Mouse (Mus musculus) heart, adult 2 months (tissue): Measurements from ENCODE around the gene Usp21. TPM values are rescaled to one million over a fixed set of nuclear protein-coding genes. Genes with fewer than 3 reads are reported as not detected.

Source experiments
- DNase-seq, 2 experiments: peaks; one replicate each; pipeline ENCODE4 v3.0.0; 2021
- H3K27ac ChIP-seq: fragments of 200-600 bp; 2 replicates; pipeline ENCODE4 v1.8.1; 2022
- H3K27me3 ChIP-seq: fragments of 200-500 bp; 2 replicates; pipeline ENCODE4 v1.6.1; 2012; ENCODE audit warnings: mild to moderate bottlenecking, low read length, inconsistent platforms, mixed read lengths; ENCODE audit not compliant: control insufficient read depth, insufficient read depth
- H3K36me3 ChIP-seq: fragments of 200-500 bp; 2 replicates; pipeline ENCODE4 v1.6.1; 2012; ENCODE audit warnings: low read length, inconsistent platforms; ENCODE audit not compliant: control insufficient read depth, insufficient read depth
- H3K4me1 ChIP-seq: fragments of 200-500 bp; 2 replicates; pipeline ENCODE4 v1.6.1; 2011; ENCODE audit warnings: low read length; ENCODE audit not compliant: control insufficient read depth, insufficient read depth
- H3K4me3 ChIP-seq: fragments of 200-600 bp; 2 replicates; pipeline ENCODE4 v1.8.1; 2022
- H3K79me2 ChIP-seq: fragments of 200-500 bp; replicated peaks from 2 replicates; pipeline ENCODE4 v1.6.1; 2012; ENCODE audit warnings: mild to moderate bottlenecking, inconsistent platforms, low read length, moderate library complexity, mixed read lengths; ENCODE audit not compliant: control insufficient read depth, insufficient read depth
- H3K9ac ChIP-seq: fragments of 200-500 bp; 2 replicates; pipeline ENCODE4 v1.6.1; 2012; ENCODE audit warnings: low read depth, mild to moderate bottlenecking, control low read depth, inconsistent platforms, low read length, mixed read lengths
- CTCF ChIP-seq: fragments of 200-600 bp; IDR thresholded peaks from 2 replicates; pipeline ENCODE4 v1.8.1; 2022; ENCODE audit warnings: antibody characterized with exemption, mild to moderate bottlenecking, moderate library complexity
- EP300 ChIP-seq: fragments of 200-500 bp; IDR thresholded peaks from 2 replicates; pipeline ENCODE4 v1.6.1; 2011; ENCODE audit warnings: low read depth, low read length, control low read depth; ENCODE audit not compliant: insufficient read depth
- POLR2A ChIP-seq: fragments of 200-500 bp; IDR thresholded peaks from 2 replicates; pipeline ENCODE4 v1.6.1; 2011; ENCODE audit warnings: mild to moderate bottlenecking, low read depth, low read length, control low read depth; ENCODE audit not compliant: insufficient read depth
- WGBS: fragments of 180-500 bp; shearing (Covaris S2); methylation state at CpG from one replicate; pipeline ENCODE4 v1.1.7; 2018; 5-methylcytosine and 5-hydroxymethylcytosine counted together
- intact Hi-C: fragments of 180-260 bp; cut with DNase I; formaldehyde crosslinking; loops from one replicate; pipeline ENCODE4 v1.15.1; 2025
- polyA plus RNA-seq: library from polyadenylated mRNA; depleted of rRNA; stranded (reverse); fragments of >200 nt; gene quantifications from 2 replicates; pipeline ENCODE4 v1.2.3, GENCODE M21; 2012
- total RNA-seq, 2 experiments: library from RNA; stranded (reverse); gene quantifications; 2 replicates each; pipeline ENCODE4 v1.2.3; 2021

The Usp21 gene
- total and polyA plus RNA-seq, 3 experiments = 19.9 to 31.7 (median 20.1) TPM

GRCm38 (mm10) chr1:171265971-171266744, 21.6 kb downstream of the Usp21 start:
- H3K27ac ChIP-seq = no peak overlapping the region
- 35% methylated on average over 4 of the region's 4 CpGs for WGBS
- H3K27me3 ChIP-seq = no peaks in the 10 kb centered on the region
- no peak for DNase-seq
- TF ChIP-seq CTCF = no peak
- TF ChIP-seq EP300 = no peak
- TF ChIP-seq POLR2A = no peak
- peaks cover 9% of the 10 kb centered on the region for H3K4me1 ChIP-seq
- peaks cover 3% of the 10 kb centered on the region for H3K79me2 ChIP-seq
- H3K4me3 ChIP-seq = no peak overlapping the region
- intact Hi-C loops = no loop called here
- peaks cover 4% of the 10 kb centered on the region; the same call in 1 of the 2 replicates for H3K36me3 ChIP-seq
- H3K9ac ChIP-seq = no peak overlapping the region

GRCm38 (mm10) chr1:171263666-171264461, 23.9 kb downstream of the Usp21 start:
- H3K27me3 ChIP-seq = no peaks in the 10 kb centered on the region
- no peaks in the 10 kb centered on the region for H3K79me2 ChIP-seq
- H3K27ac ChIP-seq = peak overlapping the region; percentile 76
- WGBS = 71% methylated on average over 3 of the region's 3 CpGs
- H3K4me3 ChIP-seq = no peak overlapping the region
- H3K4me1 ChIP-seq = peaks cover 6% of the 10 kb centered on the region
- no peak for TF ChIP-seq POLR2A
- peak; percentile 27 for TF ChIP-seq CTCF
- TF ChIP-seq EP300 = no peak
- intact Hi-C loops = no loop called here
- DNase-seq = no peak
- H3K36me3 ChIP-seq = peaks cover 4% of the 10 kb centered on the region; the same call in 1 of the 2 replicates
- no peak overlapping the region for H3K9ac ChIP-seq

DNA sequence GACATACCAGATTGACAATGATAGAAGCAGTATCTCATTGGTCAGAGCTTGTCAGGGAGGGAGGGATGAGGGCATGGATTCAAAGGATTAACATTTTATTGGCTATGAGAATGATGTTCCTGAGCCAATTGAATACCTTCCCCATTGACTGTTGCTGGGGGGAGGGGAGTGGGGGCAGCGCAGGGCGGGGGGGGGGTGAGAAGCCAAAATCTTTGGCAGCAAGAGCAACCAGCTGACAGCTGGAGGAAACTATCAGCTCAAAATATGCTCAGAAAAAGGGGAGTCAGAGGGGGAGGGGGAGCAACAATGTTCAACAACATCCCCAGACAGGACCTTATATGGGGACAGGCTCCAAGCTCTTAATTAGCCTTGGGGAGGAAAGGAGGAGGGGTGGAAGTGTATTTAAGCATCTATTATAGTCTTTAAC, 24.6 kb downstream of the Usp21 start:
- H3K9ac ChIP-seq = no peak overlapping the region
- no peak for DNase-seq
- TF ChIP-seq EP300 (no peak), CTCF (no peak)
- intact Hi-C loops = no loop called here
- no peaks in the 10 kb centered on the region for H3K79me2 ChIP-seq
- peaks cover 6% of the 10 kb centered on the region for H3K4me1 ChIP-seq
- H3K27me3 ChIP-seq = no peaks in the 10 kb centered on the region
- H3K4me3 ChIP-seq = no peak overlapping the region
- H3K36me3 ChIP-seq = peaks cover 4% of the 10 kb centered on the region; the same call in 1 of the 2 replicates
- H3K27ac ChIP-seq = peak overlapping the region; percentile 76
- 0% methylated on average over 2 of the region's 2 CpGs for WGBS

- no peaks in the 10 kb centered on the region for H3K79me2 ChIP-seq
- peaks cover 4% of the 10 kb centered on the region; the same call in 1 of the 2 replicates for H3K36me3 ChIP-seq
- DNase-seq = peak; percentile 71 to 79
- H3K27ac ChIP-seq = peak overlapping the region; percentile 76
- H3K4me1 ChIP-seq = peaks cover 6% of the 10 kb centered on the region
- peak overlapping the region; percentile 51 for H3K9ac ChIP-seq
- TF ChIP-seq CTCF (no peak), EP300 (0 out of 2 replicates have a peak, but pooled peaks have one; percentile 20), POLR2A (0 out of 2 replicates have a peak, but pooled peaks have one; percentile 25)
- WGBS = 0% methylated on average over 8 of the region's 8 CpGs
- no peaks in the 10 kb centered on the region for H3K27me3 ChIP-seq
- intact Hi-C loops = no loop called here
- peak overlapping the region; percentile 31; the same call in 1 of the 2 replicates for H3K4me3 ChIP-seq
These were observed 25.1 kb downstream of the Usp21 start for GRCm38 (mm10) chr1:171262594-171263130.

DNA sequence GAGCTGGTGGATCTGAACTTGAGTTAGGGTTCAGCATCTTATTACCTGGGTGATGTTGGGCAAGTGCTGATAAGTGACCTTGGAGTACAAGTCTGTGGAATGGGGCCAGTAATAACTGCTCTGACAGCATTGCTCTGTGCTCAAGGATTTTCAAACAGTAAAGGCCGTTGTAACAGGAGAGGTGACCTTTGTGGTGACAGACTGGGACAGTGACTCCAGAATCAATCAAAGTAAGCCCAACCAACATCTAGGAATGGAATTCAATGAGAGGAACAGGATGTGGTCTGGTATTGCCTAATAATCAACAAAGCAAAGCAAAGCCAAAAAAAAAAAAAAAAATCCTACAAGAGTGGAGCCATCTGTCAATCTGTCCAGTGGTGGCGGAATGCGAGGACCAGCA, 27.5 kb downstream of the Usp21 start:
- Histone ChIP-seq H3K9ac (no peak overlapping the region), H3K27me3 (no peaks in the 10 kb centered on the region), H3K27ac (no peak overlapping the region), H3K36me3 (peaks cover 4% of the 10 kb centered on the region; the same call in 1 of the 2 replicates), H3K79me2 (no peaks in the 10 kb centered on the region), H3K4me1 (peaks cover 8% of the 10 kb centered on the region), H3K4me3 (no peak overlapping the region)
- intact Hi-C loops = no loop called here
- DNase-seq = no peak
- TF ChIP-seq EP300 (no peak), POLR2A (no peak), CTCF (no peak)
- 61% methylated on average over 3 of the region's 3 CpGs for WGBS
